Mouse (Mus musculus): Measurements from ENCODE around the gene Olig2. TPM values are rescaled to one million over a fixed set of nuclear protein-coding genes. Genes with fewer than 3 reads are reported as not detected.
A peak's percentile ranks its signal among the peaks of the same experiment; 100 is the strongest.

Gene Olig2
- 20.3 and 27.4 TPM in 2 replicates for polyA plus RNA-seq (2014; fragmentation: Nextera tagmentation; extraction: Ambion mirVana)

GRCm38 (mm10) chr16:91225233-91226037 lies at the start of gene Olig2:
TSS of gene Olig2 (plus strand) at chr16:91225457.
- DNase-seq (ENCODE audit: low spot score) (peak; percentile 92), ATAC-seq (replicated peaks; ENCODE audit: low FRiP score) (peak; percentile 93)
- peak within 1 kb of the TSS; percentile 66 for H3K27ac ChIP-seq (ENCODE audit: low read depth, low read length)
- peaks cover 94% of the 10 kb centered on the region for H3K27me3 ChIP-seq (ENCODE audit: control insufficient read depth, insufficient read depth, low read length)
- peak within 1 kb of the TSS; percentile 50 for H3K4me3 ChIP-seq (ENCODE audit: low read depth, low read length)
- no peaks in the 10 kb centered on the region for H3K36me3 ChIP-seq (ENCODE audit: control insufficient read depth, insufficient read depth, low read length)
- H3K4me2 ChIP-seq (ENCODE audit: low read depth, low read length, severe bottlenecking): peak within 1 kb of the TSS; percentile 61
- no peaks in the 10 kb centered on the region for H3K9me3 ChIP-seq (ENCODE audit: control insufficient read depth, low read length)
- H3K9ac ChIP-seq (ENCODE audit: low read length): peak within 1 kb of the TSS; percentile 70
- peaks cover 46% of the 10 kb centered on the region; the same call in 1 of the 2 replicates for H3K4me1 ChIP-seq (replicated peaks; ENCODE audit: control insufficient read depth, insufficient read depth, low read length)
- under 1% methylated on average over 53 of the region's 53 CpGs for WGBS

- Histone ChIP-seq H3K27me3 (ENCODE audit: control insufficient read depth, insufficient read depth, low read length) (peaks cover 42% of the 10 kb centered on the region), H3K36me3 (ENCODE audit: control insufficient read depth, insufficient read depth, low read length) (no peaks in the 10 kb centered on the region), H3K4me1 (replicated peaks; ENCODE audit: control insufficient read depth, insufficient read depth, low read length) (peaks cover 33% of the 10 kb centered on the region), H3K4me2 (ENCODE audit: low read depth, low read length, severe bottlenecking) (no peak overlapping the region), H3K27ac (ENCODE audit: low read depth, low read length) (no peak overlapping the region), H3K9ac (ENCODE audit: low read length) (no peak overlapping the region), H3K4me3 (ENCODE audit: low read depth, low read length) (no peak overlapping the region), H3K9me3 (ENCODE audit: control insufficient read depth, low read length) (no peaks in the 10 kb centered on the region)
- 59% methylated on average over 8 of the region's 8 CpGs for WGBS
- DNase-seq (ENCODE audit: low spot score) (peak; percentile 44), ATAC-seq (replicated peaks; ENCODE audit: low FRiP score) (peak; percentile 16; the same call in 1 of the 2 replicates)
Observed at GRCm38 (mm10) chr16:91175892-91176291, 49.4 kb upstream of the Olig2 start.

- ATAC-seq (replicated peaks; ENCODE audit: low FRiP score) (no peak), DNase-seq (ENCODE audit: low spot score) (no peak)
- Histone ChIP-seq H3K4me3 (ENCODE audit: low read depth, low read length) (no peak overlapping the region), H3K4me1 (replicated peaks; ENCODE audit: control insufficient read depth, insufficient read depth, low read length) (peaks cover 4% of the 10 kb centered on the region; the same call in 1 of the 2 replicates), H3K36me3 (ENCODE audit: control insufficient read depth, insufficient read depth, low read length) (no peaks in the 10 kb centered on the region), H3K27ac (ENCODE audit: low read depth, low read length) (no peak overlapping the region), H3K4me2 (ENCODE audit: low read depth, low read length, severe bottlenecking) (no peak overlapping the region), H3K9me3 (ENCODE audit: control insufficient read depth, low read length) (no peaks in the 10 kb centered on the region), H3K9ac (ENCODE audit: low read length) (no peak overlapping the region), H3K27me3 (ENCODE audit: control insufficient read depth, insufficient read depth, low read length) (peaks cover 19% of the 10 kb centered on the region)
- 54% methylated on average over 8 of the region's 8 CpGs for WGBS
Observed at GRCm38 (mm10) chr16:91187046-91187445, 38.2 kb upstream of the Olig2 start.

- H3K27ac ChIP-seq (ENCODE audit: low read depth, low read length): no peak overlapping the region
- no peak overlapping the region for H3K4me2 ChIP-seq (ENCODE audit: low read depth, low read length, severe bottlenecking)
- DNase-seq (ENCODE audit: low spot score) (no peak), ATAC-seq (replicated peaks; ENCODE audit: low FRiP score) (no peak)
- no peaks in the 10 kb centered on the region for H3K36me3 ChIP-seq (ENCODE audit: control insufficient read depth, insufficient read depth, low read length)
- 67% methylated on average over 10 of the region's 10 CpGs for whole genome bisulfite sequencing
- no peak overlapping the region for H3K4me3 ChIP-seq (ENCODE audit: low read depth, low read length)
- peaks cover 8% of the 10 kb centered on the region for H3K4me1 ChIP-seq (replicated peaks; ENCODE audit: control insufficient read depth, insufficient read depth, low read length)
- H3K9ac ChIP-seq (ENCODE audit: low read length): no peak overlapping the region
- peaks cover 19% of the 10 kb centered on the region for H3K27me3 ChIP-seq (ENCODE audit: control insufficient read depth, insufficient read depth, low read length)
- no peaks in the 10 kb centered on the region for H3K9me3 ChIP-seq (ENCODE audit: control insufficient read depth, low read length)
Observed at GRCm38 (mm10) chr16:91187662-91188061, 37.6 kb upstream of the Olig2 start.

- peaks cover 15% of the 10 kb centered on the region for H3K4me1 ChIP-seq (replicated peaks; ENCODE audit: control insufficient read depth, insufficient read depth, low read length)
- peaks cover 17% of the 10 kb centered on the region for H3K27me3 ChIP-seq (ENCODE audit: control insufficient read depth, insufficient read depth, low read length)
- no peak overlapping the region for H3K9ac ChIP-seq (ENCODE audit: low read length)
- H3K4me2 ChIP-seq (ENCODE audit: low read depth, low read length, severe bottlenecking): no peak overlapping the region
- no peak overlapping the region for H3K27ac ChIP-seq (ENCODE audit: low read depth, low read length)
- no peaks in the 10 kb centered on the region for H3K36me3 ChIP-seq (ENCODE audit: control insufficient read depth, insufficient read depth, low read length)
- no peak overlapping the region for H3K4me3 ChIP-seq (ENCODE audit: low read depth, low read length)
- no peaks in the 10 kb centered on the region for H3K9me3 ChIP-seq (ENCODE audit: control insufficient read depth, low read length)
- WGBS: 91% methylated on average over 12 of the region's 12 CpGs
- DNase-seq (ENCODE audit: low spot score): no peak
- no peak for ATAC-seq (replicated peaks; ENCODE audit: low FRiP score)
Observed at GRCm38 (mm10) chr16:91188304-91188703, 37.0 kb upstream of the Olig2 start.

- ATAC-seq (replicated peaks; ENCODE audit: low FRiP score) (no peak), DNase-seq (ENCODE audit: low spot score) (no peak)
- Histone ChIP-seq H3K36me3 (ENCODE audit: control insufficient read depth, insufficient read depth, low read length) (no peaks in the 10 kb centered on the region), H3K4me2 (ENCODE audit: low read depth, low read length, severe bottlenecking) (no peak overlapping the region), H3K4me3 (ENCODE audit: low read depth, low read length) (no peak overlapping the region), H3K27me3 (ENCODE audit: control insufficient read depth, insufficient read depth, low read length) (peaks cover 22% of the 10 kb centered on the region), H3K27ac (ENCODE audit: low read depth, low read length) (no peak overlapping the region), H3K9me3 (ENCODE audit: control insufficient read depth, low read length) (no peaks in the 10 kb centered on the region), H3K9ac (ENCODE audit: low read length) (no peak overlapping the region), H3K4me1 (replicated peaks; ENCODE audit: control insufficient read depth, insufficient read depth, low read length) (peaks cover 18% of the 10 kb centered on the region)
- WGBS: 83% methylated on average over 6 of the region's 6 CpGs
Observed at GRCm38 (mm10) chr16:91191233-91191632, 34.0 kb upstream of the Olig2 start.

GRCm38 (mm10) chr16:91191663-91192237 lies 33.5 kb upstream of the Olig2 start:
- peaks cover 18% of the 10 kb centered on the region for H3K4me1 ChIP-seq (replicated peaks; ENCODE audit: control insufficient read depth, insufficient read depth, low read length)
- 63% methylated on average over 9 of the region's 9 CpGs for WGBS
- H3K9ac ChIP-seq (ENCODE audit: low read length): no peak overlapping the region
- no peak overlapping the region for H3K4me3 ChIP-seq (ENCODE audit: low read depth, low read length)
- H3K36me3 ChIP-seq (ENCODE audit: control insufficient read depth, insufficient read depth, low read length): no peaks in the 10 kb centered on the region
- H3K27ac ChIP-seq (ENCODE audit: low read depth, low read length): no peak overlapping the region
- H3K4me2 ChIP-seq (ENCODE audit: low read depth, low read length, severe bottlenecking): no peak overlapping the region
- DNase-seq (ENCODE audit: low spot score): no peak
- no peak for ATAC-seq (replicated peaks; ENCODE audit: low FRiP score)
- no peaks in the 10 kb centered on the region; the same call in 1 of the 2 replicates for H3K9me3 ChIP-seq (ENCODE audit: control insufficient read depth, low read length)
- peaks cover 22% of the 10 kb centered on the region for H3K27me3 ChIP-seq (ENCODE audit: control insufficient read depth, insufficient read depth, low read length)

GRCm38 (mm10) chr16:91192672-91193354 lies 32.4 kb upstream of the Olig2 start:
- Histone ChIP-seq H3K9me3 (ENCODE audit: control insufficient read depth, low read length) (no peaks in the 10 kb centered on the region; the same call in 1 of the 2 replicates), H3K36me3 (ENCODE audit: control insufficient read depth, insufficient read depth, low read length) (no peaks in the 10 kb centered on the region), H3K4me3 (ENCODE audit: low read depth, low read length) (no peak overlapping the region), H3K9ac (ENCODE audit: low read length) (peak overlapping the region; percentile 17), H3K4me1 (replicated peaks; ENCODE audit: control insufficient read depth, insufficient read depth, low read length) (peaks cover 18% of the 10 kb centered on the region), H3K27me3 (ENCODE audit: control insufficient read depth, insufficient read depth, low read length) (peaks cover 22% of the 10 kb centered on the region), H3K4me2 (ENCODE audit: low read depth, low read length, severe bottlenecking) (peak overlapping the region; percentile 29; the same call in 1 of the 2 replicates), H3K27ac (ENCODE audit: low read depth, low read length) (peak overlapping the region; percentile 10; the same call in 1 of the 2 replicates)
- WGBS: 4% methylated on average over 15 of the region's 15 CpGs
- ATAC-seq (replicated peaks; ENCODE audit: low FRiP score) (peak; percentile 80), DNase-seq (ENCODE audit: low spot score) (peak; percentile 83)

Data from forebrain, embryonic 11.5 days (tissue).